Mouse (Mus musculus) lung, embryonic 16.5 days (tissue): ENCODE data around the gene Rbp3. TPM values are rescaled to one million over a fixed set of nuclear protein-coding genes. Genes with fewer than 3 reads are reported as not detected.

ENCODE experiments used
- ATAC-seq: fragments of 200-750 bp; cut with Nextera tagmentation; 2 replicates; pipeline ENCODE4 v1.8.0; 2017; ENCODE audit warnings: low read depth, mild to moderate bottlenecking, moderate library complexity
- H3K27ac ChIP-seq: fragments of 300-500 bp; sonication (generic); 2 replicates; pipeline ENCODE4 v1.5.1; 2014; ENCODE audit warnings: mild to moderate bottlenecking, control low read depth, low read length
- H3K27me3 ChIP-seq: fragments of 300-500 bp; sonication (generic); 2 replicates; pipeline ENCODE4 v1.6.1; 2014; ENCODE audit warnings: low read depth, low read length, mixed read lengths; ENCODE audit not compliant: control insufficient read depth, insufficient read depth
- H3K36me3 ChIP-seq: fragments of 300-500 bp; sonication (generic); 2 replicates; pipeline ENCODE4 v1.6.1; 2014; ENCODE audit warnings: low read length; ENCODE audit not compliant: control insufficient read depth, insufficient read depth
- H3K4me1 ChIP-seq: fragments of 300-500 bp; sonication (generic); replicated peaks from 2 replicates; pipeline ENCODE4 v1.6.1; 2014; ENCODE audit warnings: low read length, mixed read lengths; ENCODE audit not compliant: control insufficient read depth, insufficient read depth
- H3K4me2 ChIP-seq: fragments of 300-500 bp; sonication (generic); 2 replicates; pipeline ENCODE4 v1.6.1; 2014; ENCODE audit warnings: low read depth, low read length, control low read depth
- H3K4me3 ChIP-seq: fragments of 300-500 bp; sonication (generic); 2 replicates; pipeline ENCODE4 v1.5.1; 2014; ENCODE audit warnings: mild to moderate bottlenecking, low read length, control low read depth
- H3K9ac ChIP-seq: fragments of 300-500 bp; sonication (generic); 2 replicates; pipeline ENCODE4 v1.6.1; 2014; ENCODE audit warnings: low read length, control low read depth
- H3K9me3 ChIP-seq: fragments of 300-500 bp; sonication (generic); 2 replicates; pipeline ENCODE4 v1.6.1; 2016; ENCODE audit warnings: low read length; ENCODE audit not compliant: control insufficient read depth
- WGBS: fragments of 180-500 bp; shearing (Covaris S2); extraction: QIAGEN DNeasy Blood & Tissue Kit; methylation state at CpG from one replicate; pipeline ENCODE4 v1.1.7; 2014; 5-methylcytosine and 5-hydroxymethylcytosine counted together
- polyA plus RNA-seq: library from polyadenylated mRNA; unstranded; fragments of >200 nt; fragmentation: Nextera tagmentation; extraction: Ambion mirVana; gene quantifications from 2 replicates; pipeline ENCODE4 v1.2.1, GENCODE M21; 2015

The Rbp3 gene
- not detected in 2 replicates for polyA plus RNA-seq

DNA sequence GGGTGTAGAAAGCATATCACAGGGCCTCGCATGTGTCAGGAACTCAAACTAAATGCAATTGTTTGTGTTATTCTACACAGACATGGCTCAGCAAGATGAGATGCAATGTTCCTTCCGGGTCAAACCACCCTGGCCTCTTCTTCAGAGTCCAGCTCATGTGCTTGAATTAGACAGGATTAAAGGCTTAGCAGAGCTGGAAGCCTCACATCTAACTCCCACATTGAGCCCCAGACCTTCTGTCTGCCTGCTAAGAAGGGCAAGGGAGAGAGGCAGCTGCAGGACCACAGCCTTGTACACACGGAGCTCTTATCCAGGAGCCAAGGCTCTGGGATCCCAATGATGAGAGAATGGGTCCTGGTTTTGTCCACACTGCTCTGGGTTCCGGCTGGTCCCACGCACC is at the start of gene Rbp3:
Gene Rbp3, plus strand, starts transcription at position 243 of the 400 bp plus-strand sequence.
- WGBS = 86% methylated on average over 5 of the region's 5 CpGs
- H3K9ac ChIP-seq = no peak within 1 kb of the TSS
- H3K4me2 ChIP-seq = no peak within 1 kb of the TSS
- H3K4me3 ChIP-seq = no peak within 1 kb of the TSS
- no peaks in the 10 kb centered on the region for H3K9me3 ChIP-seq
- no peaks in the 10 kb centered on the region for H3K27me3 ChIP-seq
- H3K4me1 ChIP-seq = no peaks in the 10 kb centered on the region
- no peak for ATAC-seq
- no peak within 1 kb of the TSS for H3K27ac ChIP-seq
- no peaks in the 10 kb centered on the region for H3K36me3 ChIP-seq

DNA sequence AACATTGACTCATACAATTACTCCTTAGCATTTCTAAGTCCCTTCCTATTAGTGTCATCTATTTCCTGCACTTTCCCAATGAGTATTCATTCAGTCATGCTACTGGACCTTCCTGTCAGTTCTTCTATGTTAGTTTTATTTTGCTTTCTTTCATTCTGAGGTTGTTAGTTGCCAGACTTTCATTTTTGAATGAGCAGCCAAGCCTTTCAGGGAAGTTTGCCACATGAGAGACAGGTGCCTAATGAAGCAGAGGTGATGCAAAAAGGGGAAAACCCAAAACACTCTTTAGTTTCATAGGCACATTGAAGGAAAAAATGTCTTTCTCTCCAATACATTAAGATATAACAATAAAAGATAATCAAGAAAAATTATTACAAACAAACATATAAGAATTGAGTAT is 49.0 kb upstream of the Rbp3 start:
- no peak overlapping the region for H3K4me2 ChIP-seq
- H3K9ac ChIP-seq = no peak overlapping the region
- H3K9me3 ChIP-seq = no peaks in the 10 kb centered on the region
- no peaks in the 10 kb centered on the region for H3K4me1 ChIP-seq
- H3K4me3 ChIP-seq = no peak overlapping the region
- H3K27me3 ChIP-seq = no peaks in the 10 kb centered on the region
- H3K36me3 ChIP-seq = no peaks in the 10 kb centered on the region
- H3K27ac ChIP-seq = no peak overlapping the region
- no peak for ATAC-seq

DNA sequence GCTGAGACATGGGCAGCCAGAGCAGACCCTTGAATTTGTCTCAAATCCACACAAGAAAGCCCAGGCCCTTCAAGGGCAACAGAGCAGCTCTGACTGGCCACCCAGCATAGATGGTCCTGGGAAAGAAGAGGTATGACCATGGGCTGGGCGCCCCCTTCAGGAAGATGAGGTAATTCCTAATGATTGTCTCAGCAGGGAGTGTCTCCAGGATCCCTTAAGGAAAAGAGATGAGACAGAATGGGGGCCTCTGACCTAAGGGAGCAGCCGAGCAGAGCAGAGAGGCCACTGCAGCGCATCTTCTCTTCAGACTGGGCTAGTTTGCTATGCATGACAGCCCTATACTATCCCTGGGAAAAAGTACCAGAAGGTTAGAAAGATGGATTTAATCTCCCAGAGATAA is 40.1 kb upstream of the Rbp3 start:
- Histone ChIP-seq H3K9ac (no peak overlapping the region), H3K36me3 (no peaks in the 10 kb centered on the region), H3K4me3 (no peak overlapping the region), H3K27me3 (no peaks in the 10 kb centered on the region; the same call in 1 of the 2 replicates), H3K9me3 (no peaks in the 10 kb centered on the region), H3K4me1 (no peaks in the 10 kb centered on the region), H3K27ac (no peak overlapping the region), H3K4me2 (no peak overlapping the region)
- peak; percentile 59; the same call in 1 of the 2 replicates for ATAC-seq
- WGBS = 31% methylated on average over 3 of the region's 3 CpGs

DNA sequence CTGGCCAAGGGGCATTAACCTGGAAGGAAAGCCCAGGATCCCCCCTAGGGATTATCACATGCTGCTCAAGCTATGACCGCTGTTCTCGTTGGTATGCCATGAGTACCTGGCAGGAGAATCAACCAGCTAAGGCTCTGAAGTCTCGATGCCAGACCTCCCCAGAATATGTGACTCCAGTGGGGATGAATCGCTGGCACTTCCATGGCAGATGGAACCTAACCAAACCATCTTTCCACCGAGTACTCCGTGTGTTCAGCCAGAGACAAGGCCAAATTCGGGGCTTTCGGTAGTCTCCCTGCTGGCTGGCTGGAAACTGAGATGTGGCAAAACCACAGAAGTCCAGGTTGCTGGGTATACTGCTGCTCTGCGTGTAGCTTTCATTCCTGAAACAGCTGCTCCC is 39.6 kb upstream of the Rbp3 start:
- Histone ChIP-seq H3K9me3 (no peaks in the 10 kb centered on the region), H3K4me2 (no peak overlapping the region), H3K36me3 (no peaks in the 10 kb centered on the region), H3K27me3 (no peaks in the 10 kb centered on the region; the same call in 1 of the 2 replicates), H3K4me1 (no peaks in the 10 kb centered on the region), H3K4me3 (no peak overlapping the region), H3K27ac (no peak overlapping the region), H3K9ac (no peak overlapping the region)
- no peak for ATAC-seq
- 87% methylated on average over 9 of the region's 9 CpGs for WGBS

DNA sequence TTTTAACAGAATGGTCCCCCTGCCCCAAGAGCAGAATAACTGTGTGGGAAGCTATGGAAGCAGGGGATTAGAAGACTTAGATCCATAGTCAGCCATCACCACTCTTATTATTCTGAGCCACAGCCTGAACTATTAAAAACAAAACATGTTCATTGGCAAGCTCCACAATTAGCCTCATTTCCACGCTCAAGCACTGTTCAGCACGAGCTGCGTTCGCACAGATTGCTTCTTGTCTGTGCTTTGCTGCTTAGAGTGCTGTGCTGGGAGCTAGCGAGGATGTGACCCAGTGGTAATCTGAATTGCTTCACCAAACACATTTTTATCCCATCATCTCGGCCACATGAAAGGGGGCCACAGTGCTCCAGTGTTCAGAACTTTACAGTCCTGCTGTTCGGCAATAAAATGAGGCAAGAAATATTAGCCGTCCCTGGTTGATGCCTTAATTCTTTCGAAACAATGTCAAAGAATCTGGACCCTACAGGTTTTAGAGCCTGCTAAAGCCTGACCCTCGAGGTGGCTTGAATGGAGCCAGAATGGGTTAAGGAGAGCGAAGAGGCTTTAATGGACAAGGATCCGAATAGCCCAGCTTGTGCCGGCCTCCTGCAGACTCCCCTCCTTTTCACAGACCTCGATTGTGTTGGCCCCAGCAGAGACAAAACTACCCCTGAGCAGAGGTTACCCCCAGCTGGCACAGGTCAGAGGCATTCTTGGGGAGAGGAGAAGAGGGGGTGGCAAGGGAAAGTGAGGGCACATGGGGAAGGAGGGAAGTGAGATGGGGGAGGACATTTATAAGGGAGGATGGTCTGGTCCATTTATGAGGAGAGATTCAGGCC is 32.9 kb upstream of the Rbp3 start:
- no peak for ATAC-seq
- no peak overlapping the region for H3K4me3 ChIP-seq
- 51% methylated on average over 14 of the region's 14 CpGs for WGBS
- H3K27me3 ChIP-seq = peaks cover 44% of the 10 kb centered on the region
- no peak overlapping the region for H3K9ac ChIP-seq
- H3K9me3 ChIP-seq = no peaks in the 10 kb centered on the region
- H3K27ac ChIP-seq = no peak overlapping the region
- no peaks in the 10 kb centered on the region for H3K36me3 ChIP-seq
- no peak overlapping the region for H3K4me2 ChIP-seq
- H3K4me1 ChIP-seq = peaks cover 8% of the 10 kb centered on the region

DNA sequence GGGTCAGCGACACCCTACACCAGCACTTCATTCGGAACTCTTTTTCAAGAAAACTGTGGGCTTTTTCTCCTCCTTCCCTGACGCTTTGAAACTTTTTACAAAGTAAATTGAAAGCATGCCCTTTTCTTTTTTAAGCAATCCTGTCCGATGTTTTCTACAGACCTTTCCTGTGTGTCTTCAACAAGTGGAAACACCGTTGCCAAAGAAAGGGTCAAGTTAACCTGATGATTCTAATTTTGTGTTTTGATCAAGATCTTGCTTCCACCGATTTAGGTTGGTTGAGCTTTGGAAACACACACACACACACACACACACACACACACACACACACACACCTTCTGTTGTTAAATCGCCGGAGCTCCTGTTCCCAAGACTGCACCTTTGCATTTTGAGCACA is 31.0 kb upstream of the Rbp3 start:
- H3K9ac ChIP-seq = no peak overlapping the region
- peak overlapping the region; percentile 53 for H3K4me3 ChIP-seq
- H3K9me3 ChIP-seq = no peaks in the 10 kb centered on the region
- no peaks in the 10 kb centered on the region for H3K36me3 ChIP-seq
- WGBS = 17% methylated on average over 8 of the region's 8 CpGs
- H3K27ac ChIP-seq = no peak overlapping the region
- H3K4me2 ChIP-seq = peak overlapping the region; percentile 90
- ATAC-seq = no peak
- H3K27me3 ChIP-seq = peaks cover 48% of the 10 kb centered on the region
- H3K4me1 ChIP-seq = peaks cover 8% of the 10 kb centered on the region

DNA sequence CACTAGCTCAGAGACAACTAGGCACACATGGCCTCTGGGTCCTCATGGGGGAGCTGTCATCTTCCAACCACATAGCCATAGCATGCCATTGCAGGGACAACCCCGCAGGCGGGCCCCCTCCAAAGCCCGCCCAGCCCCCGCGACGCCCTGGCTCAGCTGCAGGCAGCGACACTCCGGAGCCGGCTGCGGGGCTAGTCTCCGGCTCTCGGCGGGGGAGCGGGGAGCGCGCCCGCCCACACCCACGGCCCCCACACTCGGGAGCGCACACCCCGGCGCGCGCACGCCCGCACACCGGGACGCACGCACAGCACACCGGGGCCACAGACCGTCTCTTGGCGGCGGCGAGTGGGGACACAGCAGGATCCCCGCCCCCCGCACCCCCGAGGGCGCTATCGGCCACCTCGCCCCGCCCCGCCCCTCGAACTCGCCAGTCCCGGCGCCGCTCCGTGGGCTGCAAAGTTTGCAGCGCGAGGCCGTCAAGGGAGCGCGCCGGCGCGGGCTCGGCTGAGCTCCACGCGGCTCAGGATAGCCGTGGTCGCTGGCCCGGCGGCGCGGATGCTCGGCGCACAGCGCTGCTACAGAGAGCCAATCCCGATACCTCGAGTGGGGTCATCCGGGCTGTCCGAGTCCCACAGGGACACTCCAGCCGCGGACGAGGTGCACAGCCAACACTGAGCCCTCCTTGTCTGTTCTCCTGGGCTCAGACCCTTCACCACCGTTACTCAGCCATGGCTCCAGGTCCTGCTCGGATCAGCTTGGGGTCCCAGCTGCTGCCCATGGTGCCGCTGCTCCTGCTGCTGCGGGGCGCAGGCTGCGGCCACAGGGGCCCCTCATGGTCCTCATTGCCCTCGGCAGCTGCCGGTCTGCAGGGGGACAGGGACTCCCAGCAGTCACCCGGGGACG is 30.4 kb upstream of the Rbp3 start, which contains the start of gene Gdf10:
Gene Gdf10, plus strand, starts transcription at position 420 of the 903 bp plus-strand sequence.
- Histone ChIP-seq H3K9me3 (no peaks in the 10 kb centered on the region), H3K27me3 (peaks cover 48% of the 10 kb centered on the region), H3K9ac (peak within 1 kb of the TSS; percentile 56), H3K4me1 (peaks cover 8% of the 10 kb centered on the region), H3K27ac (no peak within 1 kb of the TSS), H3K4me2 (peak within 1 kb of the TSS; percentile 90), H3K4me3 (peak within 1 kb of the TSS; percentile 53), H3K36me3 (no peaks in the 10 kb centered on the region)
- ATAC-seq = peak; percentile 73
- WGBS = 1% methylated on average over 62 of the region's 85 CpGs

DNA sequence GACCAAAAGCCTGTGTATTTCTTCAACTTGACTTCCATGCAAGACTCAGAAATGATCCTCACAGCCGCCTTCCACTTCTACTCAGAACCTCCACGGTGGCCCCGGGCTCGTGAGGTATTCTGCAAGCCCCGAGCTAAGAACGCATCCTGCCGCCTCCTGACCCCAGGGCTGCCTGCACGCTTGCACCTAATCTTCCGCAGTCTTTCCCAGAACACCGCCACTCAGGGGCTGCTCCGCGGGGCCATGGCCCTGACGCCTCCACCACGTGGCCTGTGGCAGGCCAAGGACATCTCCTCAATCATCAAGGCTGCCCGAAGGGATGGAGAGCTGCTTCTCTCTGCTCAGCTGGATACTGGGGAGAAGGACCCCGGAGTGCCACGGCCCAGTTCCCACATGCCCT is 21.9 kb upstream of the Rbp3 start:
- 27% methylated on average over 17 of the region's 17 CpGs for WGBS
- no peak overlapping the region for H3K4me2 ChIP-seq

More for the DNA sequence above, 21.9 kb upstream of the Rbp3 start:
- no peak overlapping the region for H3K27ac ChIP-seq
- peaks cover 26% of the 10 kb centered on the region for H3K27me3 ChIP-seq
- H3K4me1 ChIP-seq = no peaks in the 10 kb centered on the region
- no peaks in the 10 kb centered on the region for H3K9me3 ChIP-seq
- no peaks in the 10 kb centered on the region for H3K36me3 ChIP-seq
- H3K9ac ChIP-seq = no peak overlapping the region
- ATAC-seq = no peak
- no peak overlapping the region for H3K4me3 ChIP-seq
